Mouse (Mus musculus) T-cell, adult 2 months (primary cell): ENCODE results near the gene Scd3.
A peak's percentile ranks its signal among the peaks of the same experiment; 100 is the strongest.
"Not testable (repeated sequence)": the region's sequence is repeated elsewhere in the genome, so short reads cannot be mapped to it uniquely, and the experiment has no call there.

Experiments
- DNase-seq: peaks from one replicate; pipeline ENCODE4 v3.0.0; 2022; ENCODE audit warnings: low spot score

The Scd3 gene

DNA sequence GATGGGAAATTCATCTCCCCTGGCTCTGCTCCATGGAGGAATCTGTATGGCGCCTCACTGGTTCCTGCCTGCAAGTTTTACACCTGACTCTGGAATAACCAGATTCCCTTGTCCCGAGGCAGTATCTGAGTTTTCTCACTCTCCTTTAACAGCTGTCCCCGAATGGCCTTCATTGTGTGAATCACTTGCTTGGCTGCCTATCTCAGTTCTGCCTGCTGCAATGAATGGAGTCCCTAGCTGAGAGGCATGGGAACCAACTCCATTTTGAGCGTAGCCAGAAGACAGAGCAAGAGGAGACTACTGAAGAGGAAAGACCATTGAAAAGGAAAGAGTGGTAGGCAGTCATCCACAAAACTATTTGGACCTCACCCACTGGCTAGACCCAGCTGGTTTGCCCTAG is 70.6 kb downstream of the Scd3 start:
- no peak for DNase-seq

GRCm38 (mm10) chr19:44274452-44274851 is 71.4 kb downstream of the Scd3 start:
- no peak for DNase-seq

DNA sequence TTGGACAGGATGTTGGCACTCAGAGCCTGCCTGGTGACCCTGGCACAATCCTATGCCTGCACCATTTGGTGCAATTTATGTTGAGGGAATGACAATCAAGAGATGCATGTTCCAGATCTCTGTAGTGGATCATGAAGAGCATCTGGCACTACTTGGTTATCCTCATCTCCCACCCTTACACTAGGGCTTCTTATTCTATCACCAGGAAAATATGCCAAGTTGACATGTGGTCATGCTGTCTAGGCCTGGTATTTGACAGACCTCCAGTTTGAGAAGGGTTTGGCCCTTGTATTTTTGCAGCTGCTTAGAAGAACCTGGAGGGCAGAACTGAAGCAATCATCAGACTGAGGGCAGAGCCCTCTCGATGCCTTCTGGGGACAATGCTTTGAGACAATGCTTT is 72.3 kb downstream of the Scd3 start:
- no peak for DNase-seq

- DNase-seq: no peak
Measured at GRCm38 (mm10) chr19:44276861-44277260, 73.8 kb downstream of the Scd3 start.

DNA sequence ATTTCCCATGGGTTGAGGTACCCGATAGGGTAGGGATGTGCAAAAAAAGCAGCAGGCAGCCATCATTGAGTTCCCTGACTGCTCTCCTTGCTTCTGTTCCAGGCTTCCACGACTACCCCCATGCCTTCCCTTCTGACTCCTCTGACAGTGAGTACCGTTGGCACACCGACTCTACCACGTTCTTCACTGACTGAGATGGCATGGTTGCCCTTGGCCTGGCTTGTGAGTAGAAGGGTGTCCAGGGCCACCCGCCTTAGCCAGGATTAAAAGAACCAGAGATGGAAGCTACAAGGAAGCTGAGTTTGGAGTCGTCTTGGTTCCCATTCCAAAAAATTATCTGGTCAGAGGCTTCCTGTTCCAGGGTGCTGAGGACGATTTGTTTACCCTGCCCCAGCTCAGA is 74.9 kb downstream of the Scd3 start:
- no peak for DNase-seq

DNA sequence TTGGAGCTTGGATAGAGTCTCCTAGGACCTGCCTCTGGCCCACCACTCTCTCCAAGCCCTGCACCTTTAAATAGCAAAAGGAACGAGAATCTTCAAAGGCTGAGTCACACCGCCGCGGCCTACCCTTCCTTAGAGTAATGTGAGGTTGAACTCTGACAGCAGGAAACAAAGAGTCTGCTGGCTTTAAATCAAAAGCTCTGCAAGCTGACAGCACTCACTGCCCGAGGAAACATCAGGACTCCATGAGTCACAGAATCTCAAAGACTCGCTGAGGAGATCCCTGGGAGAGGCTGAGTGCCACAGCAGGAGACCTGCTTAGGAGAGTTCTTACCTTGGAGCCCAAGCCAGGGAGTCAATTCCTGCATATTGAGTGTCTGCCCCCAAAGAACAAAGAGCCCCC is 77.7 kb downstream of the Scd3 start:
- DNase-seq: peak; percentile 78

GRCm38 (mm10) chr19:44281825-44282447 is 78.9 kb downstream of the Scd3 start:
- DNase-seq: not testable (repeated sequence)

DNA sequence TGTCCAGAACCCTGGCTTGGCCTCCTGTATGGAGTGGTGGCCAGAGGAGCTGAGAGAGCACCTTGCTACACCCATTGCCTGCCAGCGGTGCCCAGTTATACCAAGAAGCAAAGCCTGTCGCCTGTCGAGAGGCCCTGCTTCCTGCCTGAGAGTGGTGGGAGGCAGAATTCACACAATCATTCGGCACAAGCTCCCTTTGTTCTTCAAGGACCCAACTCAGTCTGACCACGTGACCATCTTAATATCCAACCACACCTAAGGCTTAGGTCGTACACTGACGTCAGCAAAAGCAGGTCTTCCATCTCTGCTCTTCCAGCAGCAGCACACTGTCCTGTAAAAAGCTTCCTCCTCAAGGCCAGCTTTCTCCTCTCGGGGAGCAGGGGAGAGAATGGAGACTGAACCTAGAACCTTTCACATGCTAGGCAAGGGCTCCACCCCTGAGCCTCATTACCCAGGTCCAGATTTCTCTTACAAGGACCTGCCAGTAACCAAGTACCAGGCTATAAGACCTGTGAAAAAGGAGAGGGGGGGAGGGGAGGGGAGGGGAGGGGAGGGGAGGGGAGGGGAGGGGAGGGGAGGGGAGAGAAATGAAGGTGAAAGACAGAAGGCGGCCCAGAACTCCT is 79.6 kb downstream of the Scd3 start:
- peak; percentile 58 for DNase-seq

GRCm38 (mm10) chr19:44283157-44284024 is 80.3 kb downstream of the Scd3 start:
- peak; percentile 56 for DNase-seq

DNA sequence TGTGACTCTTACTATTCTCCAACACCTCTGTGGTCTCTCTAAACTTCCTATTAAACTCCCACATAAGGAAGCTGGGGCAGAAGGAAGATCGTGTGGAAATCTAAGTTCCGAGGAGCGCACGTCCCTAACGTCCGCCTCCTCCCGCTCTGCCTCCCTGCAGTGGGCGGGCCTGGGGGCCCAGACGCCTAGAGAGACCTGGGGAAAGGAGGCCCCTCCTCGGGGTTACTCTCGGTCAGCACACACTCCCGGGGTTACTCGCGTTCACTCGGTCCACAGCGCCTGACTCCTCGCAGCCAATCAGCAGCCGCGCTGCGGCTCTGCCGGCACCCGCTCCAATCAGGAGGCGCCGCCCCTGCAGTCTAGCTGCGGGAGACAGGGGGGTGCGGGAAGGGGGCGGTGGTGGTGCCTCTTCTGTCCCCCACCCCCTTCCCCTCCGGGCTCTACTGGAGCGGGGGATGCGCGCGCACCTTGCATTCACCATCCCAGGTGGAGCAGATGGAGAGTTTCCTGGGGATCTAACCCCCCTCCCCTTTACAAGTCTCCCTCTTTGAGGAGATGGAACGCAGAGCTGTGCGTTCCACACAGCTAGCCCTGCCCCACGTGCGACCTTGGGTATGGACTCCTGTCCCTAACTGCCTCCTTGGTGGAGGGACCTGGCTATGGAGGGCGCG is 81.1 kb downstream of the Scd3 start:
- DNase-seq: peak; percentile 95

DNA sequence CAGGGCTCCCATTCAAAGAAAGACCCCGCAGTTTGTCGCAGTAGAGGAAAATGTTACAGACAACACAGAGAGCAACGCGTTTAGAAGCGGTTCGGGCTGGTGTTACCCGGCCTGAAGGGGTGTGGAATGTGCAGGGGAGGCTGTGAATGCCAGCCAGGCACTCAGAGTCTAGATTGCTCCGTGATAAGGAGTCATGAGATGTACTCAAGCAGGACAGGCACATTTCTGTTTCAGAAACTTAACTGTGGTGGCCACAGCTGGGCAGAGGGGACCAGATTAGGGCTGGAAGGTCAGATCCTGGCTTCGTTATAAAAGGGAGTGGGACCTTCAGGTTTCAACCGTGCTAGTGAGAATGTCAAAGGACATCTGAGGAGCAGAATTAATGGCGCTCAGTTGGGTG is 81.7 kb downstream of the Scd3 start:
- peak; percentile 47 for DNase-seq

GRCm38 (mm10) chr19:44285554-44285953 is 82.5 kb downstream of the Scd3 start:
- no peak for DNase-seq

DNA sequence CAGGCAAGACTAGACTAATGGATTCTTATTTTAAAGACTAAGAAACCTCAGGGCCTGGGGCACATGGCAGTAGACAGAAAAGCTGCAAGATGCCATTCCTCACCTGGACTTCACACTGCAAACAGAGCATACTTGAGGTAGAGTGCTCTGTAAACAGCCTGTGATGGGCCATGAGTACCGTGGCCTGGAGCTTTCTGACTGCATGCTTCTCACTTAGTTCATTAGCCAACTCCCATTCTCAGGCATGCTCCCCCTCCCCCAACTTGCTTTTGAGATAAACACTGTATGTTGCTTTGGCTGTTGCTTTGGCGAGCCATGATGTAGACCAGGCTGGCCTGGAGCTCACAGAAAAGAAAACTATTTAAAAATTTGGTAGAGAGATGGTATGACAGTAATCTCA is 83.0 kb downstream of the Scd3 start:
- no peak for DNase-seq

DNA sequence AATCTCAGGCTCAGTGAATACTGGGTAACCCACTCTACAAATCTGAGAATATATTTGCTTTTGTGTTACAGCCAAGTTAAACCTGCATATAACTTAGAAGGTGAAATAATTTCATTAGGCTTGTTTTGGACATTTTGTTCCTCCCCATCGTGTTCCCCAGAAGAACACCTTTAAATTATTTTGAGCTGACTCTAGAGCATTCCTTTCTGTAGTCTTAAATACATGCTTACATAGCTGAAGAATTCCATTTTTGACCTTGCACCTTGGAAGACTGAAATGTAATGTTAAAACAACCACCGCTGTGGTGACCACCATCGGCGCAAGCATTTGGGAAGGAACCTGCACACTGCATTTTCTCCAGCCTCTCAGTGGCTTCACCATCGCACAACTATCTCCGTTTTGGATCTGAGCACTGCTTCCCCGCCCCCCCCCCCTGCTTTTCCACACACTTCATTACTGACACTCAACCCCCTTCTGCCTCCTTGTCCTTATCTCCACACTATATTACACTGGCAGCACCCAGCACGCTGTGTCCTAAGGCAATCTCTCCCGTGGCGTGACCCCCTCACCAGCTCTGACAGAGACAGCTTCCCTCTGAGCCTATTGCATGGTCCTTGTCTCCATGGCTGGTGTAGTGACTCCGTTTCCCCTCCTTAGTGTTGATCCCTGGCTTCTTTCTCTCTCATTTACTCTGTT is 84.5 kb downstream of the Scd3 start:
- DNase-seq: no peak

DNA sequence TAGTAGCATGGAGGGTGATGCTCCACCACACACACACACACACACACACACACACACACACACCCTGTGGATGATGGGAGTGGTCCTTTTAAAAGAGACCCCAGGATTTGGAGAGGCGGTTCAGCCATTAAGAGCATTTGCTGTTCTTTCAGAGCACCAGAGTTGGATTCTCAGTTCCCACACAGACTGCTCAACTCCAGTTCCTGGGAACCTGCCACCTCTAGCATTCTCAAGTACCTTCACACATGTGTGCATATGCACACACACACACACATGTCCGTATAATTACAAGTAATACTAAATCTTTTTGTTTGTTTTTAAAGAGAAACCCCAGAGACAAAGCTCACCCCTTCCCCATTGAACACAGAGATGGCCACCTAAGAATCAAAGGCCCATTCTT is 89.0 kb downstream of the Scd3 start:
- DNase-seq: no peak

GRCm38 (mm10) chr19:44292483-44292882 is 89.4 kb downstream of the Scd3 start:
- DNase-seq: no peak

DNA sequence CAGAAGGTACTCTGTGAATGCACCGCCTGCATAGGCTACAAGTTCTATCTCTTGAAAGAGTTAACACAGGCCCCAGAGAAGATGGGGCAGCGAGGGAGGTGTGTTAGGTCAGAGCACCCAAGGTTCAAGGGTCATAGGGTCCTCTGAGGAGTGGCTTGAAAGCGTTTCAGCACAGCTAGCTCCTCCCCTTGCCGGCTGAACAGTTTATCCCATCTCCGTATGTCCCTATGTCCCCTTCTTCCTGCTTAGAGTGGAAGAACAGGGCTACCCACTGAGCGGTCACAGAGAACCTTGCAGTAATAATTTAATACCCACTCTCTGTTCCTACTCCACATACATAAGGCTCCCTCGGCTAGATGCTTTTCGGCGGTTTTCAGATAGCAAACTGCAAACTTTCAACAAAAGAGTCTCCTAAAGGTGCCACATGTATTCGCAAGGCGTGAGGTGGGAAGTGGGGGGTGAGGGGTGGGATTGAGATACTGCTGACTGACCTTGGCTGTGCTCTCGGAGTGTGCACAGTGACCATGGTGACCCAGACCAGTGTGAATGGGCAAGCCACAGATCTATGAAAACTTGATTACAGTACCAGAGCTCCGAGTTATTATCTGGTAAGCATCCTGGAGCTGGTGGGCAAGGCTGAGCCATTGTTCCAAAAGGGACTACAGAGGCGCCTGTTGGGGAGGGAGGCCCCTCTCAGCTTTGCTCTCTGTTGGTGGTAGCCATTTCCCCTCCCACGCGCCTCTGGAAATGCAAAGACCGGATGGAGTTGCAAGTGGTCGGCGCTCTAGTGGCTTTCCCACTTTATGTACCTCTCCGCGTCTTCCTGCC is 90.1 kb downstream of the Scd3 start, which contains the start of gene Scd2:
Gene Scd2, plus strand, starts transcription at position 734 of the 828 bp plus-strand sequence.
- peak; percentile 50 for DNase-seq
